Mouse (Mus musculus): ENCODE data around the gene Slc16a12.

- TF ChIP-seq CTCF (IDR thresholded peaks at IDR 0.05; ENCODE audit: low read depth) (no peak), EP300 (IDR thresholded peaks at IDR 0.05; ENCODE audit: low read depth) (no peak)
Measured at GRCm38 (mm10) chr19:34656511-34657298, 90.4 kb downstream of the Slc16a12 start.

Data from heart, postnatal 0 days (tissue).